Mouse (Mus musculus) heart, adult 2 months (tissue): ENCODE results near the gene Map3k7cl. TPM values are rescaled to one million over a fixed set of nuclear protein-coding genes. Genes with fewer than 3 reads are reported as not detected.

Experiments
- DNase-seq, 2 experiments: peaks; one replicate each; pipeline ENCODE4 v3.0.0; 2021
- H3K27ac ChIP-seq: fragments of 200-600 bp; 2 replicates; pipeline ENCODE4 v1.8.1; 2022
- H3K27me3 ChIP-seq: fragments of 200-500 bp; 2 replicates; pipeline ENCODE4 v1.6.1; 2012; ENCODE audit warnings: mild to moderate bottlenecking, low read length, inconsistent platforms, mixed read lengths; ENCODE audit not compliant: control insufficient read depth, insufficient read depth
- H3K36me3 ChIP-seq: fragments of 200-500 bp; 2 replicates; pipeline ENCODE4 v1.6.1; 2012; ENCODE audit warnings: low read length, inconsistent platforms; ENCODE audit not compliant: control insufficient read depth, insufficient read depth
- H3K4me1 ChIP-seq: fragments of 200-500 bp; 2 replicates; pipeline ENCODE4 v1.6.1; 2011; ENCODE audit warnings: low read length; ENCODE audit not compliant: control insufficient read depth, insufficient read depth
- H3K4me3 ChIP-seq: fragments of 200-600 bp; 2 replicates; pipeline ENCODE4 v1.8.1; 2022
- H3K79me2 ChIP-seq: fragments of 200-500 bp; replicated peaks from 2 replicates; pipeline ENCODE4 v1.6.1; 2012; ENCODE audit warnings: mild to moderate bottlenecking, inconsistent platforms, low read length, moderate library complexity, mixed read lengths; ENCODE audit not compliant: control insufficient read depth, insufficient read depth
- H3K9ac ChIP-seq: fragments of 200-500 bp; 2 replicates; pipeline ENCODE4 v1.6.1; 2012; ENCODE audit warnings: low read depth, mild to moderate bottlenecking, control low read depth, inconsistent platforms, low read length, mixed read lengths
- CTCF ChIP-seq: fragments of 200-600 bp; IDR thresholded peaks from 2 replicates; pipeline ENCODE4 v1.8.1; 2022; ENCODE audit warnings: antibody characterized with exemption, mild to moderate bottlenecking, moderate library complexity
- EP300 ChIP-seq: fragments of 200-500 bp; IDR thresholded peaks from 2 replicates; pipeline ENCODE4 v1.6.1; 2011; ENCODE audit warnings: low read depth, low read length, control low read depth; ENCODE audit not compliant: insufficient read depth
- POLR2A ChIP-seq: fragments of 200-500 bp; IDR thresholded peaks from 2 replicates; pipeline ENCODE4 v1.6.1; 2011; ENCODE audit warnings: mild to moderate bottlenecking, low read depth, low read length, control low read depth; ENCODE audit not compliant: insufficient read depth
- WGBS: fragments of 180-500 bp; shearing (Covaris S2); methylation state at CpG from one replicate; pipeline ENCODE4 v1.1.7; 2018; 5-methylcytosine and 5-hydroxymethylcytosine counted together
- intact Hi-C: fragments of 180-260 bp; cut with DNase I; formaldehyde crosslinking; loops from one replicate; pipeline ENCODE4 v1.15.1; 2025
- polyA plus RNA-seq: library from polyadenylated mRNA; depleted of rRNA; stranded (reverse); fragments of >200 nt; gene quantifications from 2 replicates; pipeline ENCODE4 v1.2.3, GENCODE M21; 2012
- total RNA-seq, 2 experiments: library from RNA; stranded (reverse); gene quantifications; 2 replicates each; pipeline ENCODE4 v1.2.3; 2021

The Map3k7cl gene
- total and polyA plus RNA-seq, 3 experiments: 1.5 to 2.2 (median 2.0) TPM

GRCm38 (mm10) chr16:87587843-87588242, 34.7 kb downstream of the Map3k7cl start:
- no peak for TF ChIP-seq EP300
- TF ChIP-seq POLR2A: no peak
- TF ChIP-seq CTCF: no peak
- Histone ChIP-seq H3K4me3 (no peak overlapping the region), H3K79me2 (no peaks in the 10 kb centered on the region), H3K27me3 (no peaks in the 10 kb centered on the region), H3K4me1 (no peaks in the 10 kb centered on the region), H3K36me3 (no peaks in the 10 kb centered on the region), H3K27ac (no peak overlapping the region), H3K9ac (no peak overlapping the region)
- intact Hi-C loops: no loop called here
- 84% methylated on average over 8 of the region's 8 CpGs for WGBS
- no peak for DNase-seq

GRCm38 (mm10) chr16:87594145-87594544, 41.0 kb downstream of the Map3k7cl start:
- DNase-seq: peak in 1 of 2 experiments; percentile 18
- Histone ChIP-seq H3K79me2 (no peaks in the 10 kb centered on the region), H3K4me3 (no peak overlapping the region), H3K9ac (no peak overlapping the region), H3K27ac (no peak overlapping the region), H3K4me1 (no peaks in the 10 kb centered on the region), H3K36me3 (no peaks in the 10 kb centered on the region), H3K27me3 (no peaks in the 10 kb centered on the region)
- WGBS: 61% methylated on average over 10 of the region's 10 CpGs
- TF ChIP-seq EP300 (no peak), CTCF (no peak), POLR2A (no peak)
- intact Hi-C loops: loop anchor here (10.0 kb wide), 1 partner anchor 89 kb away; no protein-coding TSS in a partner anchor

GRCm38 (mm10) chr16:87595149-87595548, 42.0 kb downstream of the Map3k7cl start:
- TF ChIP-seq CTCF (no peak), POLR2A (no peak), EP300 (no peak)
- 80% methylated on average over 10 of the region's 12 CpGs for WGBS

GRCm38 (mm10) chr16:87602717-87603526, 49.8 kb downstream of the Map3k7cl start:
- Histone ChIP-seq H3K27ac (no peak overlapping the region), H3K27me3 (no peaks in the 10 kb centered on the region), H3K36me3 (no peaks in the 10 kb centered on the region), H3K4me3 (no peak overlapping the region), H3K4me1 (peaks cover 2% of the 10 kb centered on the region), H3K9ac (no peak overlapping the region), H3K79me2 (no peaks in the 10 kb centered on the region)
- DNase-seq: no peak
- WGBS: 49% methylated on average over 17 of the region's 17 CpGs
- no peak for TF ChIP-seq EP300
- TF ChIP-seq POLR2A: no peak
- no peak for TF ChIP-seq CTCF
- intact Hi-C loops: no loop called here

More at GRCm38 (mm10) chr16:87595149-87595548, 42.0 kb downstream of the Map3k7cl start:
- intact Hi-C loops: loop anchor here (5.0 to 10.0 kb wide), 2 partner anchors 90 to 102 kb away; partner anchors contain the start of gene Bach1
- Histone ChIP-seq H3K79me2 (no peaks in the 10 kb centered on the region), H3K27me3 (no peaks in the 10 kb centered on the region), H3K4me1 (peaks cover 2% of the 10 kb centered on the region), H3K36me3 (no peaks in the 10 kb centered on the region), H3K4me3 (no peak overlapping the region), H3K27ac (no peak overlapping the region), H3K9ac (no peak overlapping the region)
- DNase-seq: no peak

GRCm38 (mm10) chr16:87604002-87604401, 50.9 kb downstream of the Map3k7cl start:
- peaks cover 2% of the 10 kb centered on the region for H3K4me1 ChIP-seq
- no peaks in the 10 kb centered on the region for H3K79me2 ChIP-seq
- H3K27me3 ChIP-seq: no peaks in the 10 kb centered on the region
- H3K9ac ChIP-seq: no peak overlapping the region
- H3K27ac ChIP-seq: no peak overlapping the region
- DNase-seq: no peak
- no peaks in the 10 kb centered on the region for H3K36me3 ChIP-seq
- TF ChIP-seq EP300 (no peak), POLR2A (no peak), CTCF (no peak)
- no peak overlapping the region for H3K4me3 ChIP-seq
- 48% methylated on average over 9 of the region's 9 CpGs for WGBS
- intact Hi-C loops: no loop called here

- Histone ChIP-seq H3K27me3 (no peaks in the 10 kb centered on the region), H3K4me3 (no peak overlapping the region), H3K4me1 (no peaks in the 10 kb centered on the region), H3K36me3 (no peaks in the 10 kb centered on the region), H3K27ac (no peak overlapping the region), H3K9ac (no peak overlapping the region), H3K79me2 (no peaks in the 10 kb centered on the region)
- TF ChIP-seq POLR2A: no peak
- TF ChIP-seq CTCF: no peak
- no peak for TF ChIP-seq EP300
- 69% methylated on average over 2 of the region's 2 CpGs for WGBS
- intact Hi-C loops: no loop called here
- DNase-seq: no peak
Observed at GRCm38 (mm10) chr16:87604883-87605282, 51.8 kb downstream of the Map3k7cl start.
